Mouse (Mus musculus) cerebellum, adult 2 months (tissue): Measurements from ENCODE around the gene Degs2.

ENCODE experiments used
- CTCF ChIP-seq: fragments of 200-500 bp; IDR thresholded peaks from 2 replicates; pipeline ENCODE4 v1.5.1; 2011; ENCODE audit warnings: low read depth, mild to moderate bottlenecking, control low read depth, low read length, moderate library complexity, borderline replicate concordance; ENCODE audit not compliant: insufficient read depth
- POLR2A ChIP-seq: fragments of 200-500 bp; IDR thresholded peaks from 2 replicates; pipeline ENCODE4 v1.6.1; 2011; ENCODE audit warnings: low read length, control low read depth, borderline replicate concordance; ENCODE audit not compliant: insufficient read depth

DNA sequence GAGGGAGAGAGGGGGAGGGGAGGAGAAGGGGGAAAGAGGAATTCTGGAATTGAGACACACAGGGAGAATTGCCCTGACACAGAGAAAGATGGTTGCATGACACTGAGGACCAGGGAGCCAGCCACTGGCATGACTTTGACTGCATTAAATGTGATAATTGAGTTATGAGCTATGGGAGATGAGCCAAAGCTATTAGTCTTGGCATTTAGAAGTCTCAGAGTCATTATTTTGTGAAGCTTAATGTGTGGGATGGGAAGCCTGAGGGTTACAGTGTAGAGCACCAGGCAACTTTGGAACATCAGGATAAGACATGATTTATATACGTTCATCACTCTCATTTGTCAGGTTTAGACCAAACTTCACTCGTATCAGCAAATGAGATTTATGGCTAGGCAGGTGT is 39.4 kb upstream of the Degs2 start:
- TF ChIP-seq CTCF (no peak), POLR2A (no peak)
